Mouse (Mus musculus) layer of hippocampus, adult 2 months (tissue): Measurements from ENCODE around the gene Fnip1. TPM values are rescaled to one million over a fixed set of nuclear protein-coding genes. Genes with fewer than 3 reads are reported as not detected.
"Not testable (repeated sequence)": the region's sequence is repeated elsewhere in the genome, so short reads cannot be mapped to it uniquely, and the experiment has no call there.

Experiments
- DNase-seq, 2 experiments: peaks; one replicate each; pipeline ENCODE4 v3.0.0; 2022; ENCODE audit warnings: low spot score in 2 of 2
- H3K27ac ChIP-seq: fragments of 200-600 bp; 2 replicates; pipeline ENCODE4 v1.8.1; 2022
- H3K4me3 ChIP-seq: fragments of 200-600 bp; 2 replicates; pipeline ENCODE4 v1.8.1; 2022; ENCODE audit warnings: mild to moderate bottlenecking
- CTCF ChIP-seq: fragments of 200-600 bp; conservative IDR thresholded peaks from 2 replicates; pipeline ENCODE4 v1.8.1; 2022; ENCODE audit warnings: antibody characterized with exemption, mild to moderate bottlenecking, moderate library complexity
- total RNA-seq, 2 experiments: library from RNA; stranded (reverse); gene quantifications; 2 replicates each; pipeline ENCODE4 v1.2.3; 2021

Fnip1 gene
- total RNA-seq, 2 experiments from 2014 or later, result 34.5 to 34.9 TPM

DNA sequence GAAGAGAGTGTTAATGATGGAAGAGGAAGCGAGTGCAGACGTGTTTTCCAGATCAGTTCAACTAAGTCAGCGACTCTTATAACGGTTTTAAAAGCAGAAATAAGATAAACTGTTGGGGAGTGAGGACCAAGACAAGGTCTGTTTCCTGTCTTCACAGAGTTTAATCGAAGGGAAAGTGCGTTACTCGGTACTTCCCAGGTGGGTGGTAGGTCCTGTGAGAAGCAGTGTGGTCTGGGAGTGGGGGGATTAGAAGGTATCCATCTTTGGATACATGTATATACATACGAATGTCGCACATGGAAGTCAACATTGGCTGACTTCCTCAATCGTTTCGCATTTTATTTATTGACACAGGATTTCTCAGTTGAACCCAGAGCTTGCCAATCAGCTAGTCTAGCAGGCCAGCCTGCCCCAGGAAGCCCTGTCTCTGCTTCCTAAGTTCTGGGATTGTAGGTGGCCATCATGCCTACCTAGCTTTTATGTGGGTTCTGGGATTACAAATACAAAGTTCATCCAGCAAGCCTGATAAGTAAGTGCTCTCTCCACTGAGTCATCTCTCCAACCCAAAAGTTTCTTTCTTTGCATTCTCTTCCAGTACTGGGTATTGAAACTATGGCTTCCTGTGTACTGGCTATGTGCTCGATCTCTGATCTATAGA is 10.2 kb upstream of the Fnip1 start:
- H3K27ac ChIP-seq, result no peak overlapping the region
- TF ChIP-seq CTCF, result no peak
- no peak for DNase-seq
- H3K4me3 ChIP-seq, result no peak overlapping the region

DNA sequence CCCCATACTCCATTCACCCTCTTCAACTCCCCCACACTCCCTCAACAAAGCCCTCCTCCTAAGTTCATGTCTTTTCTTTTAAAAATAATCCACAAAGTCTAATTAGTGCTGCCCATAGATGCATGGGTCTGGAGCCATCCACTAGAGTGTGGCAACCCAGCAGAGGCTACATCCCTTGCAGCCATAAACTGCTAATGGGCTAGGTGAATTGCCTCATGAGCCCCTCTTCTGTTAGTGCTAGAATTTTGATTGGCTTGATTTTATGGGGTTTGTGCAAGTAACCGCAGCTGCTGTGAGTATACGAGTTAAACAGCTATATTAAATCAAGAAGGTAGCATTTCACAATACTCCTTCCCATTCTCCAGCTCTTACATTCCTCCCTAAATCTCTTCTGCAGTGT is 8.8 kb upstream of the Fnip1 start:
- H3K27ac ChIP-seq, result no peak overlapping the region
- no peak for DNase-seq
- no peak for TF ChIP-seq CTCF
- no peak overlapping the region for H3K4me3 ChIP-seq

GRCm38 (mm10) chr11:54435797-54436196 is 2.2 kb upstream of the Fnip1 start:
- no peak overlapping the region for H3K27ac ChIP-seq
- H3K4me3 ChIP-seq, result no peak overlapping the region
- DNase-seq, result no peak
- no peak for TF ChIP-seq CTCF

DNA sequence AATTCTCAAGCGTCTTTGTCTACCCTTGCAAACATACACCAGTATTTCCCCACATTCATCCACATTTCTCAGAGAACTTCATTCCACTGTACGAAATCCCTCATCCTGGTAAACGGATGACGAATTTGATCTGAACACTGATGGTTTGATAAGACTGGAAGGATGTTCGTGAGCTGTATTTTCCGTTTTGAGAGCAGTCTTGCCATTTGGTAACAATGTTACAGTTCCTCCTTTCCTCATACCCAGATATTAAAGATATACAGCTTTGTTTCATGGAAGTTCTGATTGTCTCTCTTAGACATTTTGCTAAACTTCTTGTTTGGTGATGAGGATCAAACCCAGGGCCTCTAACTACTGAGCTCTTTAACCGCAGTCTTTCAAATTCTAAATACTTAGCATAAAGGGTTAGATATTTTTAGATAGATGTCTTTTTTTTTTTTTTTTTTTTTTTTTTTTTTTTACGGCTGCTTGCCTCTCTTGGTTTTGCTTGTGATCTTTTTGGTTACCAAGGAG is 633 bp upstream of the Fnip1 start:
- no peak for DNase-seq
- TF ChIP-seq CTCF, result no peak
- H3K27ac ChIP-seq, result peak overlapping the region; percentile 99
- peak overlapping the region; percentile 74 for H3K4me3 ChIP-seq

GRCm38 (mm10) chr11:54438366-54438781 is 375 bp downstream of the Fnip1 start:
- H3K27ac ChIP-seq, result peak overlapping the region; percentile 99
- no peak for TF ChIP-seq CTCF
- peak overlapping the region; percentile 74 for H3K4me3 ChIP-seq
- peak; percentile 6 to 39 for DNase-seq

DNA sequence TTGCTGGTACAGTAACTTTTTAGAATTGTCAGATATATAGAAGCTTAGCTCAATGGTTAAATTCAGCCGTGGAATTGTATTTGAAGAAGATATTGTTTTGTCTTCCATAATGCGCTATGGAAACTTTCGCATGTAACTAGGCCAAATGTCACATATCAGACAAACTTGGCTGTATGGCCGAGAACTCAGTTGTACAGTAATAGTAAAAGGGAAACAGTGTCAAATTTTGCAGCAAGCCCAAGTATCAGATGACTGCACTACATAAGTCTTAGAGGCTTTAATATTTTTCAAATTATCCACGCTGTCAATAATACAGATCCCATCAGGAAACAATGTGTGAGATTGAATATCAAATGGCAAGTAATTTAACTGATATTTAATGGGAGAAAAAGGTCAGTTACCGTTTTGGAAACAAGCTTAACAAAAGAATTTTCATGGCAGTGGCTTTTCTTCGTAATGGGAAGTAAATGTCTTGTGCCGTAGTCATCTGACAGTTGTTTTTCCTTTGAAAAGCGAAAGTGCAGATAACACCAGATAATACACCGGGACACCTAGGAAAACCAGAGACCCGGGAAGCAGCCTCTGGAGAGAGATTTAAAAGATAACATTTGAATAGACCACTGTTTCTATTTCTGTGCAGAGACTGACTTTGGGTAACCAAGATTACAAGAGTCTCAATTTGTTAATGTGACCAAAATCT is 1.1 kb downstream of the Fnip1 start:
- Histone ChIP-seq H3K27ac (peak overlapping the region; percentile 56; the same call in 1 of the 2 replicates), H3K4me3 (peak overlapping the region; percentile 74)
- no peak for DNase-seq
- TF ChIP-seq CTCF, result no peak

DNA sequence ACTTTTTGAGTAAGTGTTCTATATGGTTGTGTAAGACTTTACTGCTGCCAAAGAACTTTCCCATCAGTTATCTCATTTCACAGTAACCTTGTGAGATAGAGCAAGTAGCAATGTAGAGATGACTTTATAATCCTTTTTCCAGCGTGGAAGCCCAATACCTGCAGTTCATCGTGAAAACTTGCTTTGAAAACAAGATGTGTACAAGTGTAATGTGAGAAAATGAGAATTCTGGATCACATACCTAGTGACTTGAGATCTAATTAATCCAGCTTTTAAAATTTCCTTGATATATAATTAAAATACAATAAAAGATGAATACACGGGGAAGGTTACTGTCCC is 1.7 kb downstream of the Fnip1 start:
- H3K27ac ChIP-seq, result no peak overlapping the region; the same call in 1 of the 2 replicates
- DNase-seq, result no peak
- peak overlapping the region; percentile 74 for H3K4me3 ChIP-seq
- no peak for TF ChIP-seq CTCF

DNA sequence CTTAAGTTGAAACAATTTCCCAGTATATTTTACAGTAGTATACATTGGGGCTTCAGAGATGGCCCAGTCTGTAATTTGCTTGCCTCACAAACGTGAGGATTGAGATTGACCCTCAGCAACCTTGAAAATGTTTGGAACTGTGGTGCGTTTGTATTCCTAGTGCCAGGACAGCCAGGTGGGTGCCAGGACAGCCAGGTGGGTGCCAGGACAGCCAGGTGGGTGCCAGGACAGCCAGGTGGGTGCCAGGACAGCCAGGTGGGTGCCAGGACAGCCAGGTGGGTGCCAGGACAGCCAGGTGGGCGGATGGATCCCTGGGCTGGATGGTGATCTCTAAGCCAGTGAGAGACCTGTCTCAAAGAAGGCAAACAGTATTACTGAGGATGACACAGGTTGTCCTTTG is 12.8 kb downstream of the Fnip1 start:
- not testable (repeated sequence) for H3K27ac ChIP-seq, DNase-seq, H3K4me3 ChIP-seq

- Histone ChIP-seq H3K4me3 (no peak overlapping the region), H3K27ac (no peak overlapping the region)
- TF ChIP-seq CTCF, result no peak
- DNase-seq, result no peak
Observed at GRCm38 (mm10) chr11:54454516-54454915, 16.5 kb downstream of the Fnip1 start.

- Histone ChIP-seq H3K4me3 (no peak overlapping the region), H3K27ac (no peak overlapping the region)
- no peak for DNase-seq
- no peak for TF ChIP-seq CTCF
Observed at GRCm38 (mm10) chr11:54456875-54457274, 18.9 kb downstream of the Fnip1 start.

DNA sequence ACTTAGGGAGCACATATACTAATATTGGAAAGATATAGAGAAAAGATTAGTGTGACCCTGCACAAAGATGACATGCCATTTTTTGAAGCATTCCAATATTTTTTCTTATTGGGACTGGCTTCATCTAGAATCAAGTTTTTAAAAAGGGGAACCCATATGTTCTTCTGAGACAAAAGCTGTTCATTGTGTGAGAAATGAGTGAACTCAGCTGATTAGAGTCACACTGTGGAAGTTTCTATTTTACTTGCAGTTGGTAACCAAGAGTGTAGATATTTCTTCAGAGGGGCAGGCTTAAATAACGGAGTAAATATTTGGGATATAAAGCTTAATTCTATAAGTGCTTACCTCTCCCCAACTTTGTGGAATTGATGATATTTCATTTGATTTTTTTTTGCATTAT is 20.2 kb downstream of the Fnip1 start:
- no peak for TF ChIP-seq CTCF

DNA sequence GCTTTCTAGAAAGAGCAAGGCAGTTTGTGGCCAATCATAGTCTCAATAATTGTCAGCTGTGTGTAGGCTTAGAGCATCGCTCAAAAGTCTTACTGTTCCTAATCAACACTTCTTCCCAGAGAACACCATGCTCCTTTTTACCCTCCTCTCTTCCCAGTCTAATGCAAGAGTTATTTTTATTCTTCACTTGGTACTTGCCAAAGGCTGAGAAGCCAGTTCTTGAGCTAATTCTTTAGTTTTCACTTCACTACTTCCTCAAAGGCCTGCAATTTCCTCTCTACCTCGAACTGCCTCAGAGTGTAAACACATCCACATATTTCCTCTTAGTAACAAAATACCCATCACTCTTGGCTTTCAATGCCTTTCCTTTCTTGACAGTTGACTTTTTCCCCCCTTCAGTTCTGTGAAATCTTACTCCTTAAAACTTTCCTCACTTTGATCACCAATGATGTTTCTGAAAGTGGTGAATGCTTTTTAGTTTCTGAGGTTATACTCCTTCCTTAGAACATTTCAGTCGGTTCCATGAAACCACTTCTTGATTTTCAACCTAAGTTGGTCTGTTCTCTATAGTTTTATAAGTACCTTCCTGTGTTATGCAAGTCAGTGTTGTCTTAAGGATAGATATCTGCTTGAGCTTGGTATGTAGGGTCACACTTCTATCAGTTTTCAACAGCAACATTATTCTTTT is 26.7 kb downstream of the Fnip1 start:
- DNase-seq, result no peak
- Histone ChIP-seq H3K27ac (peak overlapping the region; percentile 54), H3K4me3 (no peak overlapping the region)
- no peak for TF ChIP-seq CTCF

More for the DNA sequence above, 20.2 kb downstream of the Fnip1 start:
- no peak for DNase-seq
- Histone ChIP-seq H3K27ac (no peak overlapping the region), H3K4me3 (no peak overlapping the region)

- Histone ChIP-seq H3K4me3 (no peak overlapping the region), H3K27ac (no peak overlapping the region)
- DNase-seq, result no peak
- TF ChIP-seq CTCF, result no peak
Observed at GRCm38 (mm10) chr11:54472231-54472630, 34.2 kb downstream of the Fnip1 start.
